Comparison of ENCODE assay signal across 8 mouse cellular contexts in genomic region chr4:57039127-57040031, GRCm38 (mm10). TPM values are rescaled to one million over a fixed set of nuclear protein-coding genes. Genes with fewer than 3 reads are reported as not detected.
DNase-seq lines count a peak whose midpoint lies in the region; ATAC-seq lines count a peak whose summit lies in the region.

No protein-coding gene starts in this region.

- WGBS in heart, embryonic 11.5 days (ENCODE audit: insufficient replicate concordance): 13% methylated on average over 23 of the region's 23 CpGs
- WGBS in embryonic facial prominence, embryonic 13.5 days: 11% methylated on average over 23 of the region's 23 CpGs
- 8% methylated on average over 22 of the region's 23 CpGs for WGBS in neural tube, embryonic 14.5 days

- H3K36me3 ChIP-seq in heart, embryonic 11.5 days (ENCODE audit: control insufficient read depth, insufficient read depth, low read length): no peaks in the 10 kb centered on the region
- H3K36me3 ChIP-seq in embryonic facial prominence, embryonic 13.5 days: no peaks in the 10 kb centered on the region
- H3K36me3 ChIP-seq in neural tube, embryonic 14.5 days (ENCODE audit: control insufficient read depth, insufficient read depth, low read length): no peaks in the 10 kb centered on the region

- peaks cover 4% of the 10 kb centered on the region; the same call in 1 of the 2 replicates for H3K4me1 ChIP-seq in heart, embryonic 11.5 days (ENCODE audit: control insufficient read depth, insufficient read depth, low read length)
- peaks cover 9% of the 10 kb centered on the region for H3K4me1 ChIP-seq in embryonic facial prominence, embryonic 13.5 days
- no peaks in the 10 kb centered on the region; the same call in 1 of the 2 replicates for H3K4me1 ChIP-seq in neural tube, embryonic 14.5 days (ENCODE audit: control insufficient read depth, insufficient read depth, low read length)

- H3K27me3 ChIP-seq in heart, embryonic 11.5 days (ENCODE audit: control insufficient read depth, insufficient read depth, low read length): no peaks in the 10 kb centered on the region
- peaks cover 4% of the 10 kb centered on the region; the same call in 1 of the 2 replicates for H3K27me3 ChIP-seq in embryonic facial prominence, embryonic 13.5 days
- no peaks in the 10 kb centered on the region for H3K27me3 ChIP-seq in neural tube, embryonic 14.5 days (ENCODE audit: control insufficient read depth, insufficient read depth, low read length)

- H3K4me2 ChIP-seq in heart, embryonic 11.5 days: peak overlapping the region; percentile 60
- H3K4me2 ChIP-seq in embryonic facial prominence, embryonic 13.5 days: peak overlapping the region; percentile 61
- H3K4me2 ChIP-seq in neural tube, embryonic 14.5 days (ENCODE audit: low read depth, low read length): peak overlapping the region; percentile 37

- H3K4me3 ChIP-seq in heart, embryonic 11.5 days (ENCODE audit: low read depth, low read length): peak overlapping the region; percentile 17; the same call in 1 of the 2 replicates
- H3K4me3 ChIP-seq in embryonic facial prominence, embryonic 13.5 days: peak overlapping the region; percentile 27
- peak overlapping the region; percentile 7; the same call in 1 of the 2 replicates for H3K4me3 ChIP-seq in neural tube, embryonic 14.5 days (ENCODE audit: low read depth, low read length)

- no peak overlapping the region for H3K9ac ChIP-seq in heart, embryonic 11.5 days (ENCODE audit: low read depth, low read length)
- peak overlapping the region; percentile 58 for H3K9ac ChIP-seq in embryonic facial prominence, embryonic 13.5 days
- H3K9ac ChIP-seq in neural tube, embryonic 14.5 days (replicated peaks; ENCODE audit: low read depth, low read length): peak overlapping the region; percentile 26; the same call in 1 of the 2 replicates

- DNase-seq in heart, adult 18-20 months: no peak
- peak; percentile 13 for DNase-seq in NIH3T3 (ENCODE audit: low read depth)
- peak; percentile 22 to 28 for DNase-seq in layer of hippocampus, postnatal 14 days (ENCODE audit: low spot score in 2 of 2)
- no peak for DNase-seq in thymus, postnatal 4 days
- no peak for DNase-seq in adrenal gland, postnatal 14 days

- no peak overlapping the region for H3K27ac ChIP-seq in heart, embryonic 11.5 days (ENCODE audit: low read depth, low read length)
- no peak overlapping the region for H3K27ac ChIP-seq in embryonic facial prominence, embryonic 13.5 days
- peak overlapping the region; percentile 65 for H3K27ac ChIP-seq in neural tube, embryonic 14.5 days (ENCODE audit: low read depth, low read length)

- no peaks in the 10 kb centered on the region for H3K9me3 ChIP-seq in heart, embryonic 11.5 days (replicated peaks; ENCODE audit: control insufficient read depth, low read length)
- 0 out of 2 replicates have a peak, but pooled peaks cover 2% of the 10 kb centered on the region for H3K9me3 ChIP-seq in embryonic facial prominence, embryonic 13.5 days
- no peaks in the 10 kb centered on the region for H3K9me3 ChIP-seq in neural tube, embryonic 14.5 days (ENCODE audit: control insufficient read depth, low read length)

- ATAC-seq in heart, embryonic 11.5 days (replicated peaks; ENCODE audit: insufficient number of reproducible peaks, low FRiP score, low TSS enrichment): 0 out of 2 replicates have a peak, but pooled peaks have one; percentile 22
- ATAC-seq in embryonic facial prominence, embryonic 13.5 days (ENCODE audit: insufficient number of reproducible peaks, insufficient read depth, low FRiP score, low TSS enrichment, low read depth): 0 out of 2 replicates have a peak, but pooled peaks have one; percentile 64
- ATAC-seq in neural tube, embryonic 14.5 days (ENCODE audit: low read depth): peak; percentile 88

RNA-seq across cellular contexts. Expression of gene Frrs1l, which starts 49.2 kb away (rescaled TPM):
- 0.08 and 0.14 TPM in 2 replicates for polyA plus RNA-seq in heart, embryonic 11.5 days (2014; fragmentation: Nextera tagmentation; extraction: Ambion mirVana)
- total RNA-seq in heart, adult 18-20 months (2021): under 1 TPM in 1 of 2 experiments, not detected in 1; 0.08 TPM
- polyA plus RNA-seq in embryonic facial prominence, embryonic 13.5 days (2015; fragmentation: Nextera tagmentation; extraction: Ambion mirVana): 3.1 and 4.5 TPM in 2 replicates
- total RNA-seq in layer of hippocampus, postnatal 14 days (2021): 100 to 1,000 TPM; 161 to 167 TPM
- 31.6 and 34.5 TPM in 2 replicates for polyA plus RNA-seq in neural tube, embryonic 14.5 days (2014; fragmentation: Nextera tagmentation; extraction: Ambion mirVana)
- 0.41 and 0.71 TPM in 2 replicates for total RNA-seq in adrenal gland, postnatal 14 days (2021)

Comparison
In these comparisons a context has a peak if more than half of its experiments do, and no peak if none do; other contexts are left out.
1. ATAC-seq: peak in every context shown above with its lines; median percentile 88 in neural tube, embryonic 14.5 days; 64 in embryonic facial prominence, embryonic 13.5 days; 22 in heart, embryonic 11.5 days.
2. DNase-seq: peak in NIH3T3 (single experiment) and layer of hippocampus, postnatal 14 days (2 of 2); none in heart, adult 18-20 months (0 of 2), thymus, postnatal 4 days (single experiment) and adrenal gland, postnatal 14 days (single experiment).
3. RNA of gene Frrs1l, which starts 49.2 kb away (total RNA-seq): 161 to 167 TPM in layer of hippocampus, postnatal 14 days; 0.41 to 0.71 TPM in adrenal gland, postnatal 14 days and 0.08 TPM in heart, adult 18-20 months; every median in the first group is over 10 times any median in the second.
4. Peak in every context shown above with its lines, with median percentiles within 50 percentile points of each other: H3K4me2 ChIP-seq and H3K4me3 ChIP-seq.